Mouse (Mus musculus) right cerebral cortex, postnatal 25 days (tissue): ENCODE measurements at regions not wholly inside any gene's neighbourhood (a gene's known extent, or its start where the extent isn't known, plus 50 kb on each side); places are given as distances from the start of the nearest gene placed in this dataset.

ENCODE experiments used
- DNase-seq: peaks from one replicate; pipeline ENCODE4 v3.0.0; 2022

GRCm38 (mm10) chr8:49396519-49396918, 552.8 kb upstream of the Tenm3 start:
- no peak for DNase-seq

- DNase-seq = no peak
Observed at GRCm38 (mm10) chr8:49395029-49395428, 551.3 kb upstream of the Tenm3 start.

- no peak for DNase-seq
Observed at GRCm38 (mm10) chr8:49389525-49389924, 545.8 kb upstream of the Tenm3 start.

GRCm38 (mm10) chr8:49387587-49387986, 543.8 kb upstream of the Tenm3 start:
- no peak for DNase-seq

- no peak for DNase-seq
Observed at GRCm38 (mm10) chr8:49372686-49373085, 528.9 kb upstream of the Tenm3 start.

DNA sequence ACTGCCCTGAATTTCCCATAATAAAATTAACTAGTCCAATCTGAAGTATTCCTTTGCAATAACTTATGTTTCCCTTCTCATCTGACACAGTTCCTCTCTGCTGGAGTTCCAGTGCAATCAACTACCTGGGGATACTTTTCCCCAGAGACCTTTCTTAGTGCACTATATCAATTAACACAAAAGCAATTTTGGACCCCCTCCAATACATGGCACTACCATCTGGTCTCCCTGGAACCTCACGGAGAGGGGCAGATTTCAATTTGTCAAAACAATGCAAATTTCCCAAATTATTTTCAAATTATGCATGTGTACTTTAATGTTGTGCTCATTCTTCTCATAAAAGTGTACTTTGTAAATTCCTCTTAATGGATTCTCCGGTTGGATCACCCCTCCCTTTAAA, 518.9 kb upstream of the Tenm3 start:
- no peak for DNase-seq

DNA sequence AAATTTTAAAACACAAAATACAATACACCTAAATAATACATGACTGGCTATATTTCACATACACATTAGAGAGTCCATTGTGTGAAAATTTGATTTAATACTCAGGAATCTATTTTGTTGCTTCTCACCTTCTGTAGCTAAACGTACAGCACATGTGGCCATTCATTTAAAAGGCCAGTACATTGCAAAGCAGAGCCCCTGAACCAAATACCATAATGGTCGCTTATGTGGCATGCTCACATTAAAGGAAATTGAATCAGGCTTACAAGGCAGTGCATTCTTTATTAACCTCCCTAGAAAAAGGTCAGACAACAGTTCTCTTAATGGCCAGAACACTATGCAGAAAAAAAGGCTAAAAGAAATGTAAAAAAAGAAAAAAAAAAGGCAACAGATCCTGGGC, 517.7 kb upstream of the Tenm3 start:
- DNase-seq = no peak

DNA sequence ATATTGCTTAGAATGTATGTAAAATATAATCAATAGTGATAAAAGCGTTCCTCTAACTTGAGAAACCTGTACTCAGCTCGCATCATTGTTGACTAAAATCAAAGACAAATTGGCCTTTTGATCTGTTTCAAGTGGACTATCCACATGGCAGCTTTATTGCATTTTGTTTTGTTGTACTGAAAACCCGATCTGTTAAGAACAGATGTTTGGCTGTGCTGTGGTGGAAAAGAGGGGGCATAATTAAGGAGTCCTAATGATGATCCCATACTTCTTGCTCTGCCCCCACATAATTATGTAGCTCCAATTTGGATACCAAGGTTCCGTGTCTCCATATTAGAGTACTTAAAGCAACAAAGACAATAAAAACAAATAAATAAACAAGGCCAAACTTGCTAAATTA, 516.4 kb upstream of the Tenm3 start:
- no peak for DNase-seq

DNA sequence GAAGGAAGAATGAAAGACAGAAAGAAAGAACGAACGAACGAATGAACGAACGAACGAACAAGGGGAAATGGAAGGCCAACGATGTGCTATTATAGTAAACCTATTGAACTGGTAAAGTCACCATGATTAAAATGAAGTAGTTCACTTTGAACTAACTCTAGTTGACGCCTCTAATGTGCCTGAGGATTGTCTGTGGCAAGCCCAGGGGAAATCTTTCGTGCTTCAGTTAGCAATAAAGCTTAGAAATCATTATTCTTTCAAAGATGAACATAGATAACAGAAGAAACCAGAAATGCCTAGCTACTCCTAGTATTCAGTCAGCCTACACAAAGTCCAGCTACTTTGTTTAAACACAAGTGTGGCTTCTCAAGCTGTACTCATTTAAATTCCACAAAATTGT, 515.9 kb upstream of the Tenm3 start:
- DNase-seq = no peak

- DNase-seq = no peak
Observed at GRCm38 (mm10) chr8:49348602-49349001, 504.9 kb upstream of the Tenm3 start.

DNA sequence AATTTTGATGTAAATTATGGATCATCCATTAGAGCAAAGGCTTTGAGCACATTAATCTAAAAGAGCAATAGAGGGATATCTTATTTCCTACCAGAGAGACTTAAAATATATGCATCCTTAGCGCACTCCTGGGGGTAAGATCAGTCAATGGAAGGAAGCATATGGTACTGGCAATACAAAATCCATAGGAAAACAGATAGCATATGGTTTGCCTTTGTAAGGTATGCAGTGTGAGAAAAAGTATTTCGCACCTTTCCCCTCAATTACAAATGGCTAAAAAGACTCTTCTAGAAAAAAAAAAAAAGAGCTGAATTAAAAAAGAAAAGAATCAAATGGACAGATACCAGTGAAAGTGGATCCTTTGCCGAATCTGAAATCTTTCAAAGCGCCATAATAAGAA, 495.0 kb upstream of the Tenm3 start:
- DNase-seq = no peak

GRCm38 (mm10) chr8:49326980-49327379, 483.2 kb upstream of the Tenm3 start:
- no peak for DNase-seq

DNA sequence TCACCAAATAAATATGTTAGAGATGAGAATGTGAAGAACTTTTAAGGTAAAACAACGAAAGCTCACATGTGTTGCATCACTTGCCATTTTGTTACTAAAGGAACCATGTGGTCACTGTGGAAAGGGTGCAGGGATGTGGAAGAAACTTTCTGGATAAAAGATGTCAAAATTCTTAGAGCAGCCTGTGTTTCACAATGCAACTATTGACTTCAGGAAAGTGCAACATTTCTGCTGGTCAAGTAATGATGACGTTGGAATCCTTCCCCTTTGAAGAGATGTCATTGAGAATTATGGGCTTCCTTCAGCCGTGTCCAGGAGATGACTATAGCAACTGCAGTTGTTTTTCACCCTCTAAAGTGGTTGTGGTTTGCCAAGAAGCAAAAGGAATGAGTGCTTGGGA, 477.7 kb upstream of the Tenm3 start:
- no peak for DNase-seq

DNA sequence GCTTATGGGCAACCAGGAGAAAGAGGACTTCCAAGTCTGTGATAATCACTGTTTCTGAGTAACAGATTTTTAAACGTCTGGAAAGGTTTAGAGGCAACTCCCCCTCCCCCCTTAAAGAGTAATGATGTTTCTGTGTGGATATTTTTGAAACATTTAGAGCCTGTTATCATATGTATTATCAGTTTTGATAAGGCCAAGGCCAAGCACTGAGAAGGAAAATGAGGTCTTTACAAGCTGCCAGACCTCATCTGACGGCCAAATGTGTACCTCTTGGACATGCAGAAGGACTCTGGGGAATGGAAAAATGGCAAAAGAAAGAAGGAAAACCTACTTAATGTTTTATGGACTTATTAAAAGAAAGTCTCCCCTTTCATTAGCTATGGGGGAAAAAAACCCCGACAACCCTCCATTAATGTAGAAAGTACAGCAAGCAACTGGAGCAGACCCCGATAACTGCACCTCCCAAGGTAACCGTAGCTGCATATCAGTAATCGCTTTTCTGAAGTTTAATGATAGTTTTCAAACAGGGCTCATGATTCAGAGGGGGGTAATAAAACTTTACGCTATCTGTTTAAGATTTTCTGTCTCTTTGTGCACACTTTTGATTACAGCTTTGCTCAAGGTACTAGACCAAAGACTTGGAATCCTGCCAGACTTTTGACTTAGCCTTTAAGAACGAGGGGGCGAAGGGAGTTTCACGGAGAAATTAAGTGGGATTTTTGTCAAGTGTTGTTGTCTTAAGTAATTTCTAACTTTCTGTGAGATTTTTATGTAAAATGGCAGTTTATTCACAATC, 469.9 kb upstream of the Tenm3 start:
- DNase-seq = no peak

GRCm38 (mm10) chr8:49312816-49313215, 469.1 kb upstream of the Tenm3 start:
- no peak for DNase-seq

- DNase-seq = no peak
Observed at GRCm38 (mm10) chr8:49282401-49282800, 438.6 kb upstream of the Tenm3 start.

- no peak for DNase-seq
Observed at GRCm38 (mm10) chr8:49281254-49281653, 437.5 kb upstream of the Tenm3 start.

- DNase-seq = no peak
Observed at GRCm38 (mm10) chr8:49274031-49274430, 430.3 kb upstream of the Tenm3 start.

GRCm38 (mm10) chr8:49273109-49273508, 429.4 kb upstream of the Tenm3 start:
- no peak for DNase-seq

DNA sequence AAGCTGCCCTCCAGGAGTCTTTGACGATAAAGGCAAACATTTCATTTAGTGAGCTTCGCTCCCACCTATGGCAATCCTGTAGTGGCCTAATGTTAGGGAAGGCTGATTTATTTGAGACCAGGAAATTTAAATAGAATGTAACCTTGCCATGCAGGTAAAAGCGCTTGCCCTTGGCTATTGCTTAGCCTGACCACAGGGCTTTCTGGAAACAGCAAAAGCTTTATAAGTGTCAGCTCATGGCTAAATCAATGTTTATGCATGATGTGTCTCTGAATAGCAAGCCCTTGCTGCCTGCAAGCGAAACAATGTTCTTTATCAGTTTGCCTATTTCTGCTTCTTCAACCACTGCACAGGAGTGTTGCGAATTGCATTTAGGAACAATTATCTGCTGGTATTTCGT, 419.7 kb upstream of the Tenm3 start:
- DNase-seq = no peak

DNA sequence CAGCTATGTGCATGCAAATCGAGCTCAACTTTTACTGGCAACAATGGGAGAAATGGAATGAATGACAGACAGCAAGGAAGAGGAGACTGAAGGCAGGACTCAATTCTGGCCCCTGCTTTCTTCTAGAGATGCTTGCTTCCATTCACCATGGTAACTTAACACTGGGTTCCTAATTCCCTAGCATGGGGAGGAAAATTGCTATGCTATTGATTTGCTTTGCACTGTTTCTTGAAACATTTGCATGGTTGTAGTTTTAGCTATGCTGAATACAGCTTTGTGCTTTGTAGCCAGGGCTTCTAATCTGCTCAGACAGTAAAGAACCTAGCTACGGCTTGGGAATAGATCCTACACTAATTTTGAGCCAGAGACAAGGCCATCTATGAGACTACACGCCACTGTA, 419.0 kb upstream of the Tenm3 start:
- DNase-seq = no peak

DNA sequence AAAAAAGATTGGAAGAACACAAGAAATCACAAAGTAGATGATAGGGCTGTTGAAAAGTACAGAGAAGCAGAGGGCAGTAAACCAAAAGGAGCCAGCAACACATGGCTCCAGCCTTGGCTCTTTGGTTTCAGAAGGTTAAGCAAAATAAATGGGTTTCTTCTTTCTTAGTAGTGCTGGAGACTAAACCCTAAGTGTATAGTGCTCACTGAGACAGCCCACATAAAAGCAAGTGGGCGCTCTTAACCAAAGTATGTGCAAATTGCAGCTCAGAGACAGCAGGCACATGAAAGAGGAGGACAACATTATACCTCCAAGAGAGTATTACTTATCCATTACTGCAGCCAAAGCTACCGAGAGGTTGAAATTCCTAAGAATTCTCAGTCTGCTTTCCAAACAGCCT, 412.2 kb upstream of the Tenm3 start:
- DNase-seq = no peak

- no peak for DNase-seq
Observed at GRCm38 (mm10) chr8:49254311-49254828, 410.6 kb upstream of the Tenm3 start.

DNA sequence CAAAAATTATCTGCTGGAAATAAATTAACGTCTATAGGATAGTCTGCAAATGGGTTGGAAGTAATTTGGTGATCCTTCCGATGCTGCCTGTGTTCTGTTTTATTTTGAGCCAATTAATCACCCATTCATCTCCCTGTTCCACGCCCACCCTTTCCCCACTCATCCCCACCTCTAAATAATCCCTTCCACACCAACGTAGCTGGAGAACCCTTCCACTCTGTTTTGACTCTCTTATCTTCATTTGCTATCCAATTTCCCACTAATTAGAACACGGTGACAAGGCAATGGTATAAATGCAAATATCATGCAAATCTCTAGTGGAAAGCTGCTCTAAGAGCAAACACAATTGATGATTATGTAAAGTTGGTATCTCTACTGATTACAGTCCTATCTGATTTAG, 399.3 kb upstream of the Tenm3 start:
- DNase-seq = no peak

DNA sequence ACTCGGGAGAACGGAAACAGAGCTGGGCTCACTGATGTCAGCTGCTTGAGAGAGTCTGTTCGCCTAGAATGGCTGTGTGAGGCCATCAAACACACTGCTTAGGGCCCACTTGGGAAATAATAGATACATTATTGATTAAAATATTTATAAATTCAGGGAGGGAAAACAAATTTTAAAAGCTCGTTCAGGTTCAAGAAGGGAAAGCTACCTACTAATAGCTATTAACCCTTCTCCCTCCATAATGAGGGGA, 393.0 kb upstream of the Tenm3 start:
- no peak for DNase-seq
